Mouse (Mus musculus): Measurements from ENCODE around the gene Ppt1.

Ppt1 gene

GRCm38 (mm10) chr4:122870741-122871140 is 34.7 kb downstream of the Ppt1 start:
- DNase-seq = no peak

DNA sequence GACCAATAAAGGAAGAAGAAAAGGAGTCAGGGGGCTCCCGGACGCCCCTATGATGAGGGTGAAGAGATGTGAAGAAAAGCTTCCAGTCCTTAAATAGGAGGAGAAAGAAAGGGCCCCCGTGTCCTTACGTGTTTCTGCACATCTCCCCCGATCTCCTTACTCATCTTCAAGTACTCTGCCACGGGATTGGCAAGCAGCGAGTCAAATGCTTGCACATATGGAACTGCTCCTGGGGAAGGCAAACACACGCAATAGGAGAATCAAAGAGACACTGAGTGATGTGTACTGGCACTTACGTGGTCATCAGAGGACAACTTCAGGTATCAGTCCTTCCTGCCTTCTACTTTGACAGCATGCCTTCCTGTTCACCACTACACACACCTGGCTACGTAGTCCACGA is 35.2 kb downstream of the Ppt1 start:
- no peak for DNase-seq

- DNase-seq = no peak
These were observed 35.9 kb downstream of the Ppt1 start for GRCm38 (mm10) chr4:122871989-122872388.

DNA sequence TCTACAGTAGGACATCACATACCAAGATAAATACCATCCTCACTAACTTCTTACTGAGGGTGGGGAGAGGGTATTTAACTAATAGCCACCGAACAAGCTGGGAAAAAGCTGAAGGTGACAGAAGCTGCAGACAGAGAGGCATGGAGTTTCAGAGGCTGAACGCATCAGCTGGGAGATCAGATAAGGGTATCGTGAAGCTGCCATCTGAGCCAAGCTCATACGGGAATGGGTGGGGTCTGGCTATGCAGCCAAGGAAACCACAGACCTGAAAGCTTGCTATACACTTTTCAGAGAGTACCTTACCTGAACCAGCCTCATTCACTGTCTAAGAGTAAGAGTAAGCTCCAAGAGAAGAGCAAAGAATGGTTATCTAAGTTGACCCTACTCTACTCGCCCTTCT is 37.0 kb downstream of the Ppt1 start:
- no peak for DNase-seq

- no peak for DNase-seq
These were observed 37.5 kb downstream of the Ppt1 start for GRCm38 (mm10) chr4:122873512-122873911.

- peak; percentile 63 for DNase-seq
These were observed 42.5 kb downstream of the Ppt1 start for GRCm38 (mm10) chr4:122878333-122879070.

- DNase-seq = no peak
These were observed 46.5 kb downstream of the Ppt1 start for GRCm38 (mm10) chr4:122882544-122882943.

- DNase-seq = no peak
These were observed 47.3 kb downstream of the Ppt1 start for GRCm38 (mm10) chr4:122883294-122883693.

DNA sequence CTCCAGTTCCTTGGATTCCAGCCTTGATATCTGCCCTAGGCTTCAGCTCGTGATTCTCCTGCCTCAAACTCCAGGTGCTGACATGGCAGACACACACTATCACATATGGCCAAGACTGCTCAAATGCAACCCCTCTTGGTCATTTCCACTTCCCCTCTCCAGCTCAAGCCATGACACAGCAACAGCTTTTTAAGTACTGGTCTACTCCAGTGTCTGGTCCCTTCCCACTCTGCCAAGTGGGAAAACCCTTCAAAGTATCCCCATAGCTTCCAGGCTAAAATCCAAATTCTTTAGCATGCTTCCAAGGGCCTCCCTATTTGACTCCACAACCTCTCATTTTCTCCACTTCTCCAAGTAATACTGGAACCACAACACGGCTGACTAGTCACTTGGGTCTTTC is 48.0 kb downstream of the Ppt1 start:
- no peak for DNase-seq

GRCm38 (mm10) chr4:122884481-122885340 is 48.7 kb downstream of the Ppt1 start:
- peak; percentile 40 for DNase-seq

DNA sequence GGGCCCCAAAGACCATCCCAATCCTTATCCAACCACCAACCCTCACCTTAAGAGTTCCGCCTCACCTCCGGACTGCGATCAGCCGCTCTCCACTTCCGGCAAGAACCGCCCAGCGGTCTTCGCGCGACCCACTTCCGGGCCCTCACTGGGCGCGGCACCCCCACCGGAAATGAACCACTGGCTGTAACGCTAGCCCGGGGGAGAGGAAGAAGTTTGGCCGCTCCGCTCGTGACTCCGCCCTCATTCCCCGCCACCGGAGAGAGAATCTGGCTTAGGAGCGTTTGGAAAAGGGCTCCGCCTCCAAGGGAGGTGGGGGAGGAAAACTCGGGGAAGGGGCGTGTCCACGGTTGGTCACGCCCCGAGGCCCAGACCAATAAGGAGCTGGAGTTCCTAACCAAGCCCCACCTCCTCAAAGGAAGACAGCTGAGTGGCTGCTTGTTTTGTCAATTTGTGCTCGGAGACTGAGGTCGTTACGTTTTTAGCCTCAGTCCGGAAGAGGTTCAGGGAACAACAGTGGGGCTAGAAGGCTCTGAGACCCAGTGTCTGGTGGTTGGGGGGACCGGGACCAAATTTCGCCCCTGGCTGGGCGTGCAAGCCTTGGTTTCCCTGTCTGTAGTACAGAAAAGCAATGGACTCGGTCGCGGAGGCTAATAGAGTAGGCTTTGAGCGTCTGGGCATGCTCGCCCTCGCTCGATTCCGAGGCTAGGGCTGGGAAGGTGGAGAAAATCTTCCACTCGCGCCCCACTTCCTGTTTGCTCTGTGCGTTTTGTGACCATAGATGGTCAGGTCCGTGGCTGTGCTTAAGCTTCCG is 49.9 kb downstream of the Ppt1 start, which contains the start of gene Cap1:
Gene Cap1, minus strand, starts transcription at position 289 of the 811 bp plus-strand sequence.
- peak; percentile 99 for DNase-seq

GRCm38 (mm10) chr4:122886579-122887254 is 50.7 kb downstream of the Ppt1 start:
- no peak for DNase-seq

- DNase-seq = no peak
These were observed 51.3 kb downstream of the Ppt1 start for GRCm38 (mm10) chr4:122887336-122887735.

DNA sequence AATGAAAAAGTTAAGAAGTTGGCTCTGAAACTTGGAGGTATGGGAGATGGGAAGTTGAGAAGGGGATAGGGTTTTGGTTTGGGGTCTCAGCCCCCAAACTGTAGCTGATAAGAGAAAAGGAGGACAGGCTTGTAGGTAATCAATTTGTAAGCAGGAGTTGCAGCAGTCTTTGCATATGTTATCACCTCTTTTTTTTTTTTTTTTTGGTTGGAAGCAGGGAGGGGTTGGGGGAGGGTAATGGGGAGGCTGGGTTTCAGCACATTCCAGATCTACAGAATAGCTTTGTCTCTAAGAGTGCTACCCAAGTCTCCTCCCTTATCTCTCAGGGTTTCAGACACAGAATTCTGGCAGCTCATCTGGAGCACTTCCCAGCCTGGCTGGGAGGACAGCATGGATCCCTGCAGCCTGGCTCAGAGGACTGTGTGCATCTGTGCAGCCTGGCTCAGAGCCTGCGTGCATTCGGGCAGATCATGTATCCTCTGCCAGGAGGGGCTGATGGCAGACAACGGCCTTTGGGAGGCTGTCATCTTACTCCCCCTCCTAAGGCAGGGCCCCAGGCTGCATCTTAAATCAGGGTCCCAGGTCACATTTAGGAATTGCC is 54.9 kb downstream of the Ppt1 start:
- DNase-seq = peak; percentile 79

GRCm38 (mm10) chr4:122891597-122891996 is 55.6 kb downstream of the Ppt1 start:
- DNase-seq = no peak

GRCm38 (mm10) chr4:122892157-122892556 is 56.1 kb downstream of the Ppt1 start:
- DNase-seq = no peak

DNA sequence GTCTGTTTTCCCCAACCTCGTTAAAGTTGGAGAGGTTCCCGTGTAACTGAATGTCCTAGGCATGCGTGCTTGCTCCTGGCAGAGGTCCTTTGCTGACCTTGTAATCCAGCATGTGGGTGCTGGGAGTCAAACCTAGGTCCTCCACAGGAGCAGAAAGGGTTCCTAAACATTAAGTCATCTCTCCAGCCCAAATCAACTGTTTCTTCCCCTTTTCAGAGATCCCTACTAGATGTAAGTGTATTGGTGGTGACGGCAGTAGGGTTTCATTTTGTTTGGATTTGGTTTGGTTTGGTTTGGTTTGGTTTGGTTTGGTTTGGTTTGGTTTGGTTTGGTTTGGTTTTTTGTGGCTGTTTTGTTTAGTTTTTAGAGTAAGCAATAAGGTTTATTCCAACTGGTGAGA is 61.7 kb downstream of the Ppt1 start:
- DNase-seq = no peak

- DNase-seq = peak; percentile 78
These were observed 62.3 kb downstream of the Ppt1 start for GRCm38 (mm10) chr4:122898313-122898712.

- DNase-seq = peak; percentile 55
These were observed 66.1 kb downstream of the Ppt1 start for GRCm38 (mm10) chr4:122902156-122902555.

DNA sequence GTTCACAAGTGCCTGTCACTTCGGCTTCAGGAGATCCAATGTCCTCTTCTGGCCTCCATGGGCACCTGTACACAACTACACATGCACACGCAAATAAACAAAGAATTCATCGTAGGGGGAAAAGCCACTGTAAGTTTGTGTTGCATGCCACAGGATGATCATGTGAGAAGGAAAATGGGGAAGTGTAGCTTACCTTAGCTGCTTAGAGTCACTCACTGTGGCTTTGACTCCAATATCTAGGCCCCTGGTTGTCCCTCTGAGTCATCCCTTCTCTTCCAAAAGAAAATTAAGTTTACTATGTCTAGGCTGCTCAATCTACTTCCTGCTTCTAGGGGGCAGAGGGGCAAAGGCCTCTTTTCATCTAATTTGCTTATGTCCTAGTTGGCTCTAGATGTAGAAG is 67.7 kb downstream of the Ppt1 start:
- DNase-seq = no peak

GRCm38 (mm10) chr4:122905359-122905758 is 69.3 kb downstream of the Ppt1 start:
- DNase-seq = no peak
